Mouse (Mus musculus): ENCODE measurements at regions not wholly inside any gene's neighbourhood (a gene's known extent, or its start where the extent isn't known, plus 50 kb on each side); places are given as distances from the start of the nearest gene placed in this dataset.

DNA sequence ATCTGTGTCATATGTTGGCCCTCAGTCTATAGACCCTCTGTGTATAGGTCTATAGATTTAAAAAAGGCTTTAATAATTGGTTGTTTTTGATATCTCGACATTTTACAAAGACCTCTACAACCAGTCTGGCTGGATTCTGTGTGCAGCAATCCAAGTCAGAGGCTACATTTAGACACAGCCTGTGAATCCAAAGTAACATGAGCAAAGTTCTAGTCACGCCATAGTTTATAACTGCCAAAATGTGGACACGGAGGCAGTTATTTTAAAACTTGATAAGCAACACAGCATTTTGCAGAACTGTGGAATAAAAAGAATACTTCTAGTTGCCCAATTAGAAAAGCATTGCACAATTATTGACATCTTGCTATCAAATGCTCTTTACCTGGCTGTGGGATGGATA, 320.6 kb upstream of the Nr2f1 start:
- Histone ChIP-seq H3K9ac (ENCODE audit: low read length) (no peak overlapping the region), H3K27me3 (ENCODE audit: control insufficient read depth, insufficient read depth, low read depth, low read length) (no peaks in the 10 kb centered on the region), H3K36me3 (ENCODE audit: control insufficient read depth, insufficient read depth, low read length) (no peaks in the 10 kb centered on the region), H3K4me2 (ENCODE audit: low read depth, low read length) (no peak overlapping the region), H3K4me3 (ENCODE audit: low read length) (no peak overlapping the region), H3K27ac (ENCODE audit: low read length) (no peak overlapping the region), H3K4me1 (replicated peaks; ENCODE audit: control insufficient read depth, insufficient read depth, low read length) (no peaks in the 10 kb centered on the region), H3K9me3 (ENCODE audit: control insufficient read depth, low read length) (no peaks in the 10 kb centered on the region)
- WGBS = 78% methylated on average over 3 of the region's 3 CpGs
- ATAC-seq (ENCODE audit: low read depth) = no peak

DNA sequence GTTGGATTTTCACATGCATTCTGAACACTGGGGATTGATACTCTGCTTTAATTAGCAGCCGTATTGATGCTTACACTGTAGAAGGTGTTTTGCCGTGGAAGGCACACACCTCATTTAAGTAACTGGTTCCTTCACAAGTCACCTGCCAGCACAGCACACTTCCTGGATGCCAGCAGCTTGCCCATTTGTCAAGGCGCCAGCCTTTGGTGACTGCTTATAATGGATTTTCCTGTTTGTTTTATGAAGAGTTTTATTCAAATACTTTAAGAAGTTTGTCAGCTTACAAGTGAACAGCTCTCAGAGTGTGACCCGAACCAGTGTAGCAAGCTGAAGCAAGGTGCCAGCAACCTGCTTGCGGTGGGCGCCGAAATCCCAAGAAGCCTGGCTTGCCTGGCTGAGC, 301.0 kb upstream of the Nr2f1 start:
- ATAC-seq (ENCODE audit: low read depth) = no peak; the same call in 1 of the 2 replicates
- no peaks in the 10 kb centered on the region for H3K36me3 ChIP-seq (ENCODE audit: control insufficient read depth, insufficient read depth, low read length)
- H3K4me2 ChIP-seq (ENCODE audit: low read depth, low read length) = no peak overlapping the region
- no peaks in the 10 kb centered on the region for H3K9me3 ChIP-seq (ENCODE audit: control insufficient read depth, low read length)
- no peaks in the 10 kb centered on the region for H3K27me3 ChIP-seq (ENCODE audit: control insufficient read depth, insufficient read depth, low read depth, low read length)
- WGBS = 59% methylated on average over 7 of the region's 7 CpGs
- no peak overlapping the region for H3K4me3 ChIP-seq (ENCODE audit: low read length)
- H3K9ac ChIP-seq (ENCODE audit: low read length) = no peak overlapping the region
- no peaks in the 10 kb centered on the region for H3K4me1 ChIP-seq (replicated peaks; ENCODE audit: control insufficient read depth, insufficient read depth, low read length)
- H3K27ac ChIP-seq (ENCODE audit: low read length) = no peak overlapping the region

DNA sequence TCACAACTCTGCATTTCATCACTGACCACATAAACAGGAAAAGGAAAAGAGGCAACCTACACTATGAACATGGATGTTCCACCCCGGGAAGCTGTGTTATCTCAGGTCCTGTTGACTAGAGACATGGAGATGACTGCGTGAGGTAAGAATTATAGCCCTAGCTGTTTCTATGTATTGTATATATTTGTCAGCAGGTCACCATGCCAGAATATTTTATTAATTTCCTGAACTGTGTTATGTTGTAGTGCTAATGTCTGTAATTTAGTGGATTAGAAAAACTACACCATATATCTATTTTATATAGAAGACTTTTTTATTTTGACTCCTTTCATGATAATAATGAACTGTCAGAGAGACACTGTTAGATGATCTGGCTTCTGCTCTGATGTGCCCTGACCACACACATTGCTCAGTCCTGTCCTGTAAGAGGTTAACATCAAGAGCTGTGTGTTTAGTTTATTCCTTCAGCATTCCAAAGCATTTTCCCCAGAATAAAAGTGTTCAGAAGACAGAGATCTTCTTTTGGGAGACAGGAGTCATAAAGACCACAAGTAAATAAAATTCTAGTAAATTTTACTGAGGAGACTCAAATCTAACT, 284.3 kb upstream of the Nr2f1 start:
- WGBS = 27% methylated on average over 2 of the region's 2 CpGs
- no peaks in the 10 kb centered on the region for H3K27me3 ChIP-seq (ENCODE audit: control insufficient read depth, insufficient read depth, low read depth, low read length)
- H3K36me3 ChIP-seq (ENCODE audit: control insufficient read depth, insufficient read depth, low read length) = no peaks in the 10 kb centered on the region
- H3K27ac ChIP-seq (ENCODE audit: low read length) = peak overlapping the region; percentile 2; the same call in 1 of the 2 replicates
- peak overlapping the region; percentile 36; the same call in 1 of the 2 replicates for H3K4me2 ChIP-seq (ENCODE audit: low read depth, low read length)
- no peaks in the 10 kb centered on the region for H3K9me3 ChIP-seq (ENCODE audit: control insufficient read depth, low read length)
- peak overlapping the region; percentile 17 for H3K4me3 ChIP-seq (ENCODE audit: low read length)
- ATAC-seq (ENCODE audit: low read depth) = no peak; the same call in 1 of the 2 replicates
- no peak overlapping the region for H3K9ac ChIP-seq (ENCODE audit: low read length)
- peaks cover 7% of the 10 kb centered on the region; the same call in 1 of the 2 replicates for H3K4me1 ChIP-seq (replicated peaks; ENCODE audit: control insufficient read depth, insufficient read depth, low read length)

DNA sequence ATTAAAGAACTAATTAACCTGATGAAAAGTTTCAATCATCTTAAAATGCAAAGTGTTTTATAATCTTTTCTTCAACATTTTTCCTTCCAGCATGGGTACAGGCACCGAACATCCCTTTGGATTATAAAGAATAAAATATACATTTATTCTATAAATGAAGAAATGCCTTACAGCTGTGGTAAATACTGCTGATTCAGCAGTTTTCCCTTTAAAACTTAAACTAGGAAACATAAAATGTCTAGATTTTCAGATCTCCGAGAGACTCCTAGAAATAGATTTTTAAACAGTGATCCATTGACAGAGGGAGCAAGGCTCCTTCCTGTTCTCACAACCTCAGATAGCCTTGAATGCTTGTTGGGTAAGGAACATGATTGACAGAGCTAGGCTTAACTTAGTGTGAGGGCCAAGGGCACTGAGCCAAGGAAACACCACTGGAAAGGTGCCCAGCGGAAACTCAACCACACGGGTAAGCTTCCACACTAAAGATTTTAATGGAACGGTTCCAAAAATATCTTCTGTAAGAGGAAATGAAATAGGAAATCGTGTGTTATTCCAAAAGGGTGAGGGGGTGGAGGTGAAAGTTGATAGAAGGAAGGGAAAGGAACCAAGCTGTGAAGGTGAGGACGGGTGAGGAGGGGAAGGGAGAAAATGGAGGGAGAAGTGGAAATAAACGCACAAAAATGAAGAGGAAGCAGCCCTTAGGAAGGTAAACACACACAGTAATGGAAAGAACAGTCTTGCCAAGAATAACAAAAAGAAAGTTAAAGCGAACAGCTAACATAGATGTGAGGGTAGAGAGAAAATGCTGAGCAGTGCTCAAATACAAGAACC, 283.6 kb upstream of the Nr2f1 start:
- Histone ChIP-seq H3K9me3 (ENCODE audit: control insufficient read depth, low read length) (no peaks in the 10 kb centered on the region), H3K4me3 (ENCODE audit: low read length) (peak overlapping the region; percentile 17), H3K27me3 (ENCODE audit: control insufficient read depth, insufficient read depth, low read depth, low read length) (no peaks in the 10 kb centered on the region), H3K4me2 (ENCODE audit: low read depth, low read length) (peak overlapping the region; percentile 36), H3K27ac (ENCODE audit: low read length) (peak overlapping the region; percentile 2; the same call in 1 of the 2 replicates), H3K36me3 (ENCODE audit: control insufficient read depth, insufficient read depth, low read length) (no peaks in the 10 kb centered on the region), H3K4me1 (replicated peaks; ENCODE audit: control insufficient read depth, insufficient read depth, low read length) (peaks cover 7% of the 10 kb centered on the region; the same call in 1 of the 2 replicates), H3K9ac (ENCODE audit: low read length) (no peak overlapping the region)
- ATAC-seq (ENCODE audit: low read depth) = peak; percentile 95
- 21% methylated on average over 9 of the region's 9 CpGs for WGBS

DNA sequence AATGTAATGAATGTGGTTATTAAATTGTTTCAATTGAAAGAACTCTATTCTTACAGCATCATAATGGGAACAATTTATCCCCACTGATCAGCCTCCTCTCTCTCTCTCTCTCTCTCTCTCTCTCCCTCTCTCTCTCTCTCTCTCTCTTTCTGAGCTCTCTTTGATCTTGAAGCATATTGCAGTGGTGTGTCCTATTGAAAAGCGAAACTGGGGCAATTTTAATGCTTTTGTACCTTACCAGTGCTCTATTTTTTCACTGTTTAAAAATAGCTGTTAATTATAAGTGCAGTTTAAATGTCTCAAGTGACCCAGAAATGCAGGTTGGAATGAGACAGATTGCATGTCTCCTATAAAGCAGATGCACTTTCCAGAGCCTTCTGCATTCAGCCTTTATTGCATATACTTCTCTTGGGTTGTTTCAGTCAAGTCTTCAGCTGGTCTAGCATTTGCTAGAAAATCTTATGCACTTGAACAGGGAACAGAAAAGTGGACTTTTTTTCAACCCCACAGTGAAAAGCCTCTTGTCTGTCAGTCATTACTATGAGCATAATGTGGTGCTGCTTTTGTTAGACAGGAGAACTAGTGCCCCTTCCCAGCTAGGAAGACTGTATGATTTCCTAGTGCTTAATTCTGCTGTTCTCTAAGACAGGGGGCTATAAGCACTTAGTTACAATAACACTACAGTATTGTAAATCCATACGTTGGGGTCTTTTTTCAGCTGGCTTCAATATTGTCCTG, 251.9 kb upstream of the Nr2f1 start:
- WGBS = 73% methylated on average over 2 of the region's 2 CpGs
- Histone ChIP-seq H3K9ac (ENCODE audit: low read length) (no peak overlapping the region), H3K27ac (ENCODE audit: low read length) (no peak overlapping the region), H3K4me2 (ENCODE audit: low read depth, low read length) (no peak overlapping the region), H3K4me3 (ENCODE audit: low read length) (no peak overlapping the region), H3K4me1 (replicated peaks; ENCODE audit: control insufficient read depth, insufficient read depth, low read length) (no peaks in the 10 kb centered on the region), H3K36me3 (ENCODE audit: control insufficient read depth, insufficient read depth, low read length) (no peaks in the 10 kb centered on the region), H3K9me3 (ENCODE audit: control insufficient read depth, low read length) (no peaks in the 10 kb centered on the region), H3K27me3 (ENCODE audit: control insufficient read depth, insufficient read depth, low read depth, low read length) (no peaks in the 10 kb centered on the region)
- ATAC-seq (ENCODE audit: low read depth) = no peak

DNA sequence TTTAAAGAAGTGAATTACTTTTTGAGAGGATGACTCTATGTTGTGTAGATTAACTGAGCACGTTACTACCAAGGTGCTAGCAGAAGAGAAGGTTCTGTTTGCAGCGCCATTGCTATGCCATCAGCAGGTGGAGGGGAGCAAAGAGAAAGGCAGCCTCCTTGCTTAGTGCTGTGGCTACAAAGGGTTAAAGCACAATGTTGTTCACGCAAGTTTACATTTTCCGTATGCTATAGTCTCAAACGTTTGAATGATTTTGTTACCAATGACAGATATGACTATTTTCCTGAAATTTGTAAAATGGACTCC, 247.1 kb upstream of the Nr2f1 start:
- no peak for ATAC-seq (ENCODE audit: low read depth)
- Histone ChIP-seq H3K4me2 (ENCODE audit: low read depth, low read length) (no peak overlapping the region), H3K4me1 (replicated peaks; ENCODE audit: control insufficient read depth, insufficient read depth, low read length) (peaks cover 5% of the 10 kb centered on the region; the same call in 1 of the 2 replicates), H3K36me3 (ENCODE audit: control insufficient read depth, insufficient read depth, low read length) (no peaks in the 10 kb centered on the region), H3K27ac (ENCODE audit: low read length) (no peak overlapping the region), H3K9me3 (ENCODE audit: control insufficient read depth, low read length) (no peaks in the 10 kb centered on the region), H3K9ac (ENCODE audit: low read length) (no peak overlapping the region), H3K27me3 (ENCODE audit: control insufficient read depth, insufficient read depth, low read depth, low read length) (no peaks in the 10 kb centered on the region), H3K4me3 (ENCODE audit: low read length) (no peak overlapping the region)
- 63% methylated on average over 5 of the region's 5 CpGs for WGBS

DNA sequence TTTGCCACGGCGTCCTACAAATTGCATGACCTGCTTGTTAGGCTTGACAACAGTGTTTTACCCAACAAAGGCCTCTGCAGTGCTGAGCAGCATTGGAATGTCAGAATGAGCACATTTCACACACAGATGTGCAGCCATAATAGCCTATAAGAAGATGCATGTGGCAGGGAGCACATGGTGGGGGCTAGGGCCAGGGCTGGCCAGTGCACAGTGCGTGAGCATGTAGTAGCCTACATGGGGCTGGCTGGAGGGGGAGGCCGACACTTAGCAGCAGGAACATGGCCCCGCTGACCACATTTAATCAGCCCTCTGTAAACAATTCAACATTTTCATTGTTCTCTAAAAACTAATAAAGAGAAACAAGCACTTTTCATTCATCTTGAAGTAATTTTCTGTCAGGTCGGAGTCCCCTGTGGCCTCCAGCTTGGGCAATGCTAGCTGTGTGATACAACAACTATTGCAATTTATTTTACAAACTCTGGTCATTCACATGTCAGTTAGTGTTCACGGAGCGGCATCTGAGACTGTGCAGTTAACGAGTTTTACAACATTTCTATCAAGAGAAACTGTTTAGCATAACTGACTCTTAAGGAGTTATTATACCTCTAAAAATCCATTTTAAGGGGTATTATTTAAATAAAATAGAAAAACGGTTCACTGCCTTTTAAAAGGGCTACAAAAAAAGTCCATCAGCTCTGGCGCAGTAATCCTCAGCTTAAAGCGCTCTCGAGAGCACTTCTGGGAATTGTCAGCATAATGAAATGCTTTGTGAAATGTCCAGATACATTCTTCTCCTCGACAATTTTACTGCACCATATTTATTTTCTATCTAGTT, 246.6 kb upstream of the Nr2f1 start:
- Histone ChIP-seq H3K36me3 (ENCODE audit: control insufficient read depth, insufficient read depth, low read length) (no peaks in the 10 kb centered on the region), H3K9ac (ENCODE audit: low read length) (no peak overlapping the region), H3K4me2 (ENCODE audit: low read depth, low read length) (no peak overlapping the region), H3K27me3 (ENCODE audit: control insufficient read depth, insufficient read depth, low read depth, low read length) (no peaks in the 10 kb centered on the region), H3K4me1 (replicated peaks; ENCODE audit: control insufficient read depth, insufficient read depth, low read length) (peaks cover 5% of the 10 kb centered on the region; the same call in 1 of the 2 replicates), H3K27ac (ENCODE audit: low read length) (no peak overlapping the region), H3K4me3 (ENCODE audit: low read length) (no peak overlapping the region), H3K9me3 (ENCODE audit: control insufficient read depth, low read length) (no peaks in the 10 kb centered on the region)
- ATAC-seq (ENCODE audit: low read depth) = no peak
- 62% methylated on average over 14 of the region's 14 CpGs for WGBS

DNA sequence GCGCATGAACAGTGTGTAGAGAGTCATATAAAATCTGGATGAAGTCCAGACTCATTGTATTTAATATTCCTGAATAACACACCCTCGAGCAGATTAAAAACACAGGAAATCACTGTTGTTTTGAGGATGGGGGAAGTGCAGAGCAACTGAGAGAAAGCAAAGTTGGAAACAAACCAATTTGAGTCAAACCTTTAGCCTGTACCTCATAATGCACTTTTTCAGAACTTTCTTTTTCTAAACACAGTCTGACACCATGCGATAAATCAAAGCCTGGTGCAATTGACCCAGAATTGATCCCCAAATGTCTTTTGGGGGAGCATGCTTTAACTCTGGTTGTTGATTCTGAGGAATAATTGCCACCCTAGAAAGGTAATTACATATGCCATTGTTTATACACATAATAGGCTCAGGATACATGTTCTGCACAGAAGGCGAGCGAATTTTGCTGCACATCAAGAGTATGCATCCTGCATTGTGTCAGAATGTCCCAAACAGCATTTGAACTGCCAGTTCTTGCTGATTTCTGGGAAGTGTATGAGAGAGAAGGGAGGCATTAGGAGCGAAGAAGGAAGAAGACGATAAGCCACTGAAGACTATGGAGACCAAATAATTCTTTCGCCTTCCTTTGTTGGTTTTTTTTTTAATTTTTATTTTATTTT, 245.3 kb upstream of the Nr2f1 start:
- ATAC-seq (ENCODE audit: low read depth) = 0 out of 2 replicates have a peak, but pooled peaks have one; percentile 23
- 63% methylated on average over 8 of the region's 8 CpGs for WGBS

More for the DNA sequence above, 245.3 kb upstream of the Nr2f1 start:
- no peaks in the 10 kb centered on the region for H3K27me3 ChIP-seq (ENCODE audit: control insufficient read depth, insufficient read depth, low read depth, low read length)
- H3K4me2 ChIP-seq (ENCODE audit: low read depth, low read length) = no peak overlapping the region; the same call in 1 of the 2 replicates
- no peaks in the 10 kb centered on the region for H3K9me3 ChIP-seq (ENCODE audit: control insufficient read depth, low read length)
- no peak overlapping the region for H3K9ac ChIP-seq (ENCODE audit: low read length)
- H3K27ac ChIP-seq (ENCODE audit: low read length) = no peak overlapping the region
- no peak overlapping the region for H3K4me3 ChIP-seq (ENCODE audit: low read length)
- H3K4me1 ChIP-seq (replicated peaks; ENCODE audit: control insufficient read depth, insufficient read depth, low read length) = peaks cover 5% of the 10 kb centered on the region; the same call in 1 of the 2 replicates
- H3K36me3 ChIP-seq (ENCODE audit: control insufficient read depth, insufficient read depth, low read length) = no peaks in the 10 kb centered on the region

All from lung, embryonic 16.5 days (tissue).